Mouse (Mus musculus) midbrain, postnatal 0 days (tissue): ENCODE measurements around the gene Casq2. TPM values are rescaled to one million over a fixed set of nuclear protein-coding genes. Genes with fewer than 3 reads are reported as not detected.

Experiments
- ATAC-seq: fragments of 200-750 bp; cut with Nextera tagmentation; 2 replicates; pipeline ENCODE4 v1.8.0; 2017; ENCODE audit warnings: moderate number of reproducible peaks, mild to moderate bottlenecking, moderate TSS enrichment, moderate library complexity; ENCODE audit not compliant: low FRiP score
- DNase-seq: peaks from one replicate; pipeline ENCODE4 v3.0.0-alpha.2; 2015; ENCODE audit warnings: low spot score
- H3K27ac ChIP-seq: fragments of 300-500 bp; sonication (generic); 2 replicates; pipeline ENCODE4 v1.5.1; 2014; ENCODE audit warnings: low read depth, mild to moderate bottlenecking, low read length, mixed read lengths
- H3K27me3 ChIP-seq: fragments of 300-500 bp; sonication (generic); 2 replicates; pipeline ENCODE4 v1.6.1; 2014; ENCODE audit warnings: low read length, control low read depth, mixed read lengths; ENCODE audit not compliant: insufficient read depth
- H3K36me3 ChIP-seq: fragments of 300-500 bp; sonication (generic); 2 replicates; pipeline ENCODE4 v1.6.1; 2014; ENCODE audit warnings: low read length, control low read depth, mixed read lengths; ENCODE audit not compliant: insufficient read depth
- H3K4me1 ChIP-seq: fragments of 300-500 bp; sonication (generic); 2 replicates; pipeline ENCODE4 v1.6.1; 2014; ENCODE audit warnings: mild to moderate bottlenecking, control low read depth, antibody characterized with exemption, low read length, mixed read lengths; ENCODE audit not compliant: insufficient read depth
- H3K4me2 ChIP-seq: fragments of 300-500 bp; sonication (generic); 2 replicates; pipeline ENCODE4 v1.6.1; 2014; ENCODE audit warnings: low read depth, mild to moderate bottlenecking, low read length, mixed read lengths; ENCODE audit not compliant: poor library complexity, severe bottlenecking
- H3K4me3 ChIP-seq: fragments of 300-500 bp; sonication (generic); 2 replicates; pipeline ENCODE4 v1.5.1; 2014; ENCODE audit warnings: low read depth, mild to moderate bottlenecking, low read length, moderate library complexity
- H3K9ac ChIP-seq: fragments of 300-500 bp; sonication (generic); replicated peaks from 2 replicates; pipeline ENCODE4 v1.6.1; 2014; ENCODE audit warnings: mild to moderate bottlenecking, low read length, moderate library complexity, mixed read lengths; ENCODE audit not compliant: poor library complexity, severe bottlenecking
- H3K9me3 ChIP-seq: fragments of 300-500 bp; sonication (generic); 2 replicates; pipeline ENCODE4 v1.6.1; 2016; ENCODE audit warnings: low read length, control low read depth
- CTCF ChIP-seq: IDR thresholded peaks from 2 replicates; pipeline ENCODE4 v1.5.1; 2016; ENCODE audit warnings: antibody characterized with exemption, mild to moderate bottlenecking
- WGBS: fragments of 180-500 bp; shearing (Covaris S2); extraction: QIAGEN DNeasy Blood & Tissue Kit; methylation state at CpG from one replicate; pipeline ENCODE4 v1.1.7; 2014; 5-methylcytosine and 5-hydroxymethylcytosine counted together
- polyA plus RNA-seq: library from polyadenylated mRNA; unstranded; fragments of >200 nt; fragmentation: Nextera tagmentation; extraction: Ambion mirVana; gene quantifications from 2 replicates; pipeline ENCODE4 v1.2.1, GENCODE M21; 2015
- total RNA-seq: library from RNA; depleted of rRNA; stranded (reverse); fragments of >200 nt; gene quantifications from 2 replicates; pipeline ENCODE4 v1.2.3, GENCODE M21; 2014

Gene Casq2
- total and polyA plus RNA-seq, 2 experiments from 2014 or later, result 0.84 to 0.93 TPM

DNA sequence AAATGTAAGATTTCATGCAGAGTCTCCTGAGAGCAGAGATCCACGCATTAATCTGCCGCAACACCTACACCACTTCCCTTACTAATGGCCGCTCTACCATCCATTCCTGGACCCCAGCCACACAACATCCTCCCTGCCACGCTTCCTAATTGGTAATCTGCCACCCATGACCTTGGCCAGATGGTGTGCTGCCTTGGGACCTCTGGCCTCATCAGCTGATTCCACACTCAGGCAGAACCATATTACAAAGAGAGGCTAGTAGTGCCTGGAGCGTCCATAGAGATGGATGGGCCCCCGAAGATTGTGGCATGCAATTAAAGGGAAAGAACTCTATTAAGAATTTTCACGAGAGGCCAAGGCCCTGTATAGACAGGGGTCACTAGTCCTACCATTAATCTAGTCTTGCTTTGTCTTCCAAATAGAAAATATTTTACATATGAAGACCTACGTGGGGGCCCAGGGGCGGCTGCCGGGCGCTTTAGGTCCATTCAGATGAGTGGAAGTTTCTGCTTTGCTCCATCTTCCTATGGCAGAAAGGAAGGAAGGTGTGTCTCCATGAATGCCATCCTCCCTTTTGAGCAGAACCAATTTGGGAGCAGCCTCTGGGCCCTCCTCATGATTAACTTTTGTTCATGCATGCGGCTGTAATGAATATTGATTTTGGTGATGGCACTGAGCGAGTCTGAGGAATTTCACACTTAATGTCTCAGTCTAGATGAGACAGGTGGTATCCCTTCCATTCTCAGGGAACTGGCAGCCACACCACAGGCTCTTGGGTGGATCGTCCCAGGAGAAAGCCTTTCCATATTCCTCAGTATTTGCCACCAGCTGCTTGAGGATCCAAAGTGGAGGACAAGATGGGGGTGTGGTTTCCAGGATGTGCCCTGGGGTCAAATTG is 36.8 kb upstream of the Casq2 start:
- 65% methylated on average over 14 of the region's 14 CpGs for WGBS
- H3K9me3 ChIP-seq, result no peaks in the 10 kb centered on the region
- ATAC-seq, result no peak
- no peak overlapping the region for H3K27ac ChIP-seq
- no peak for TF ChIP-seq CTCF
- H3K4me2 ChIP-seq, result no peak overlapping the region
- peak; percentile 66 for DNase-seq
- H3K36me3 ChIP-seq, result no peaks in the 10 kb centered on the region
- no peak overlapping the region for H3K4me3 ChIP-seq
- no peaks in the 10 kb centered on the region for H3K4me1 ChIP-seq
- H3K27me3 ChIP-seq, result no peaks in the 10 kb centered on the region
- H3K9ac ChIP-seq, result no peak overlapping the region

DNA sequence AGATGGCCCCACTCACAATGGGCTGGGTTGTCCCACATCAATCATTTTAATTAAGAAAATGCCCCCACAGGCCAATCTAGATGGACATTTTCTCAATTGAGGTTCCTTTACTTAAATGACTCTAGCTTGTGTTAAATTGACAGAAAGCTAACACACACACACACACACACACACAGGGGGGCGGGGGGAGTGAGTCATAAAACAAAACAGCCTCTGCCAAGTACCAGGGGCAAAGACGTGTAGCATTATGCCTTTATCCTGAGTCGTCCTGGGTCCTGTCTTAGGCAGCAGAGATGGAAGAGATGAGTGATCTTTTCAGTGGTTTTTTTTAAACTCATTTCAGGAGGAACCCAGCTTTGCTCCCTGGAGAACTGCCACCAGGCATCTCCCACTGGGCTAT is 34.2 kb upstream of the Casq2 start:
- no peak overlapping the region for H3K9ac ChIP-seq
- no peaks in the 10 kb centered on the region for H3K9me3 ChIP-seq
- H3K4me2 ChIP-seq, result no peak overlapping the region
- no peak overlapping the region for H3K4me3 ChIP-seq
- ATAC-seq (no peak), DNase-seq (no peak)
- no peak overlapping the region for H3K27ac ChIP-seq
- 57% methylated on average over 3 of the region's 3 CpGs for WGBS
- no peak for TF ChIP-seq CTCF
- H3K4me1 ChIP-seq, result no peaks in the 10 kb centered on the region
- H3K27me3 ChIP-seq, result no peaks in the 10 kb centered on the region
- no peaks in the 10 kb centered on the region for H3K36me3 ChIP-seq

DNA sequence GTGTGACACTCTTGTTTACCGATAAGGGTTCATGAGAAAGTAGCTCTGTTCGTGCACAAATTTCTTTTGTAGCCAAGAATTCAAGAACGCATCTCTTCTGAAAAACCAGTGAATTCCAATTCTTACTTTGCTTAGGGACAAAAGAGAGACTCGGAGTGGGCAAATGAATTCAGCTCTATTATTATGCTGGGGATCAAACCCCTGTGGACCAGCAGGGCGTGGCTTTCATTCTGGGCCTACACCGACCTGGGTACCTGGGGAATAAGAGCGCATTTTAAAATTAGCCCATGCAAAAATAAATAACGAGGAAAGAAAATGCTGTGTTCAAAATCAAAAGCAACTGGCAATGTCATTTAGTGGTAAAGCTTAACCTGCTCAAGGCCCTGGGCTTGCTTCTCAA is 32.9 kb upstream of the Casq2 start:
- Histone ChIP-seq H3K4me3 (no peak overlapping the region), H3K36me3 (no peaks in the 10 kb centered on the region), H3K9me3 (no peaks in the 10 kb centered on the region), H3K4me1 (no peaks in the 10 kb centered on the region), H3K27ac (no peak overlapping the region), H3K4me2 (no peak overlapping the region), H3K27me3 (no peaks in the 10 kb centered on the region), H3K9ac (no peak overlapping the region)
- no peak for TF ChIP-seq CTCF
- 29% methylated on average over 8 of the region's 8 CpGs for WGBS
- DNase-seq, result no peak
- no peak for ATAC-seq

GRCm38 (mm10) chr3:102055878-102056277 is 30.3 kb upstream of the Casq2 start:
- no peak for DNase-seq

GRCm38 (mm10) chr3:102060065-102060464 is 26.1 kb upstream of the Casq2 start:
- no peak for DNase-seq
- Histone ChIP-seq H3K4me1 (no peaks in the 10 kb centered on the region), H3K4me3 (no peak overlapping the region), H3K27me3 (no peaks in the 10 kb centered on the region), H3K27ac (no peak overlapping the region), H3K9ac (no peak overlapping the region), H3K9me3 (no peaks in the 10 kb centered on the region), H3K4me2 (no peak overlapping the region), H3K36me3 (no peaks in the 10 kb centered on the region)
- WGBS, result 80% methylated on average over 6 of the region's 6 CpGs
- peak; percentile 28; the same call in 1 of the 2 replicates for TF ChIP-seq CTCF
- ATAC-seq, result no peak

More at GRCm38 (mm10) chr3:102055878-102056277, 30.3 kb upstream of the Casq2 start:
- Histone ChIP-seq H3K9ac (no peak overlapping the region), H3K9me3 (no peaks in the 10 kb centered on the region), H3K36me3 (no peaks in the 10 kb centered on the region), H3K27me3 (no peaks in the 10 kb centered on the region), H3K4me1 (no peaks in the 10 kb centered on the region), H3K4me2 (no peak overlapping the region), H3K4me3 (no peak overlapping the region), H3K27ac (no peak overlapping the region)
- WGBS, result 25% methylated on average over 4 of the region's 4 CpGs
- TF ChIP-seq CTCF, result no peak
- no peak for ATAC-seq

- Histone ChIP-seq H3K4me1 (no peaks in the 10 kb centered on the region), H3K27ac (no peak overlapping the region), H3K4me3 (no peak overlapping the region), H3K4me2 (no peak overlapping the region), H3K9me3 (no peaks in the 10 kb centered on the region), H3K36me3 (no peaks in the 10 kb centered on the region), H3K27me3 (no peaks in the 10 kb centered on the region), H3K9ac (no peak overlapping the region)
- DNase-seq (peak; percentile 78), ATAC-seq (no peak)
- peak; percentile 74 for TF ChIP-seq CTCF
- WGBS, result 45% methylated on average over 14 of the region's 14 CpGs
Observed at GRCm38 (mm10) chr3:102061923-102062670, 24.1 kb upstream of the Casq2 start.
